Mouse (Mus musculus) forebrain, embryonic 11.5 days (tissue): Measurements from ENCODE around the gene Atp2c2. TPM values are rescaled to one million over a fixed set of nuclear protein-coding genes. Genes with fewer than 3 reads are reported as not detected.

ENCODE experiments used
- ATAC-seq: fragments of 200-750 bp; cut with Nextera tagmentation; replicated peaks from 2 replicates; pipeline ENCODE4 v1.8.0; 2017; ENCODE audit warnings: moderate TSS enrichment; ENCODE audit not compliant: low FRiP score
- DNase-seq: peaks from one replicate; pipeline ENCODE4 v3.0.0-alpha.2; 2017; ENCODE audit warnings: low spot score
- H3K27ac ChIP-seq: fragments of 300-500 bp; sonication (generic); 2 replicates; pipeline ENCODE4 v1.5.1; 2014; ENCODE audit warnings: low read depth, low read length
- H3K27me3 ChIP-seq: fragments of 300-500 bp; sonication (generic); 2 replicates; pipeline ENCODE4 v1.6.1; 2014; ENCODE audit warnings: mild to moderate bottlenecking, low read length, mixed read lengths; ENCODE audit not compliant: control insufficient read depth, insufficient read depth
- H3K36me3 ChIP-seq: fragments of 300-500 bp; sonication (generic); 2 replicates; pipeline ENCODE4 v1.6.1; 2014; ENCODE audit warnings: mild to moderate bottlenecking, low read length, moderate library complexity, mixed read lengths; ENCODE audit not compliant: control insufficient read depth, insufficient read depth
- H3K4me1 ChIP-seq: fragments of 300-500 bp; sonication (generic); replicated peaks from 2 replicates; pipeline ENCODE4 v1.6.1; 2014; ENCODE audit warnings: low read length, mixed read lengths; ENCODE audit not compliant: control insufficient read depth, insufficient read depth
- H3K4me2 ChIP-seq: fragments of 300-500 bp; sonication (generic); 2 replicates; pipeline ENCODE4 v1.6.1; 2014; ENCODE audit warnings: low read depth, mild to moderate bottlenecking, low read length, moderate library complexity, mixed read lengths; ENCODE audit not compliant: severe bottlenecking
- H3K4me3 ChIP-seq: fragments of 300-500 bp; sonication (generic); 2 replicates; pipeline ENCODE4 v1.5.1; 2014; ENCODE audit warnings: low read depth, low read length
- H3K9ac ChIP-seq: fragments of 300-500 bp; sonication (generic); 2 replicates; pipeline ENCODE4 v1.6.1; 2014; ENCODE audit warnings: low read length
- H3K9me3 ChIP-seq: fragments of 300-500 bp; sonication (generic); 2 replicates; pipeline ENCODE4 v1.6.1; 2016; ENCODE audit warnings: low read length, mixed read lengths; ENCODE audit not compliant: control insufficient read depth
- WGBS: fragments of 180-500 bp; shearing (Covaris S2); extraction: QIAGEN DNeasy Blood & Tissue Kit; methylation state at CpG from one replicate; pipeline ENCODE4 v1.1.7; 2014; 5-methylcytosine and 5-hydroxymethylcytosine counted together
- polyA plus RNA-seq: library from polyadenylated mRNA; unstranded; fragments of >200 nt; fragmentation: Nextera tagmentation; extraction: Ambion mirVana; gene quantifications from 2 replicates; pipeline ENCODE4 v1.2.1, GENCODE M21; 2014

The Atp2c2 gene
- polyA plus RNA-seq, 1 experiment from 2014 or later: 1.0 TPM

DNA sequence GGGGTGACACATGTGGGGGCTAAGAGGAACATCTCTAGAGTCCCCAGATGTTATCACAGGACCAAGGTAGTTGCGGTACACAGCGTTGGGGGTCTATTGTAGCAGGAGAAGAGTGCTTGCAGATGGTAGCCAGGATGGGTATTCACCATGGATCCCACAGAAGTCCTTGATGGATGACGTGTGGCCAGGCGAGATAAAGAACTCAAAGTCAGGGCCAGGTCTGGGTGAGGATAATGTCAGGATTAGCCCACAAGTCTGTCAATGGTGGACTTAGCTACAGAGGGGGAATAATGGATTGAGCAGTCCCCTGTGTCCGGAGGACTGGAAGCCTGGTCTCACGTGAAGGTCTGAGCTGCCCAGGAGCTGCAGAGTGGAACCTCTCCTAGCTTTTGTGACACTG is 24.8 kb downstream of the Atp2c2 start:
- ATAC-seq (no peak), DNase-seq (no peak)
- Histone ChIP-seq H3K4me1 (no peaks in the 10 kb centered on the region), H3K27me3 (no peaks in the 10 kb centered on the region), H3K36me3 (no peaks in the 10 kb centered on the region), H3K9me3 (no peaks in the 10 kb centered on the region), H3K4me2 (no peak overlapping the region), H3K27ac (no peak overlapping the region), H3K9ac (no peak overlapping the region), H3K4me3 (no peak overlapping the region)
- 90% methylated on average over 6 of the region's 6 CpGs for WGBS

DNA sequence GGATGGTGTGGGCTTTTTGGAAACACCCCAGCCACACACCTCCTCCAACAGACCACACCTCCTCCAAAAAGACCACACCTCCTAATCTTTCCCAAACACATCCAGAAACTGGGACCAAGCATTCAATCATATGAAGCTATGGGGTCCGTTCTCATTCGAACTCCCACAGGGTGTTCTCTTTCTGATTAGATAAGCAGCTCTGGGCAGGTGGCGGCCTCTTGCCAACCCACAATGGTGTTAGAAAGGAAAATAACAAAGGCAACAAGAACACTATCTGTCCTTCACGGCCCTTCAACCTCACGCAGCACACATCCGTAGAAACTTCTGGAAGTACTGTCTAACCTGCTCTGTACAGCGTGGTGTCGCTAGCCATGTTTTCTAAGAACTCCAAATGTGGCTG is 27.3 kb downstream of the Atp2c2 start:
- no peak for ATAC-seq
- no peaks in the 10 kb centered on the region for H3K27me3 ChIP-seq
- WGBS: 87% methylated on average over 8 of the region's 8 CpGs

DNA sequence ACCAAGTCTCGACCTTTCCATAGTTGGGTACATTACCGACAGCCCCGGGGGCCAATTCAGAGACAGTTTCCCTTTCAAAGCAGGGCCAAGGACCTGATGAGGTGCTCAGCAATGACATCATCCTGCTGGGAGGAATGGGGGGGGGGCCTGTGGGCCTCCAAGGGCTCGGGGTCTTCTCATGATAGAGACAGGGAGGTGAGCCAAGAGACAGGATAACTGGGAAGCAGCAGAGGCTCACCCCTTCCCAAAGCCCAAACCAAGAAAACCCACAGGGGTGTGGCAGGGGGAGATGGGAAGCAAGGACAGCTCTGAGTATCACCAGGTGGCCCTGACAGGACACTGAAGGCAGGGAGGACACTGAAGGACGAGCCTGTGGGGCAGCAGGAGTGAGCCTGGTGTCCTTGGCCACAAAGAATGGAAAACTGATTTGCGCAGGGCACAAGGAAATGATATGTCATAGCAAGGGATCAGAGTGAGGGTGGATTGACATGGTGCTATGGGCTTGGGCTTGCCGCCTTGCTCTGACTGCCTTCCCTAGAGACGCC is 28.6 kb downstream of the Atp2c2 start:
- ATAC-seq: no peak
- 90% methylated on average over 8 of the region's 8 CpGs for WGBS
- no peak overlapping the region for H3K9ac ChIP-seq
- H3K27me3 ChIP-seq: no peaks in the 10 kb centered on the region
- DNase-seq: no peak
- no peak overlapping the region for H3K4me3 ChIP-seq
- no peaks in the 10 kb centered on the region for H3K36me3 ChIP-seq
- H3K27ac ChIP-seq: no peak overlapping the region
- H3K4me2 ChIP-seq: no peak overlapping the region
- H3K4me1 ChIP-seq: no peaks in the 10 kb centered on the region
- no peaks in the 10 kb centered on the region for H3K9me3 ChIP-seq

More for the DNA sequence above, 27.3 kb downstream of the Atp2c2 start:
- H3K9ac ChIP-seq: no peak overlapping the region
- H3K4me3 ChIP-seq: no peak overlapping the region
- H3K4me1 ChIP-seq: no peaks in the 10 kb centered on the region
- no peak overlapping the region for H3K4me2 ChIP-seq
- H3K9me3 ChIP-seq: no peaks in the 10 kb centered on the region
- H3K27ac ChIP-seq: no peak overlapping the region
- no peak for DNase-seq
- H3K36me3 ChIP-seq: no peaks in the 10 kb centered on the region

DNA sequence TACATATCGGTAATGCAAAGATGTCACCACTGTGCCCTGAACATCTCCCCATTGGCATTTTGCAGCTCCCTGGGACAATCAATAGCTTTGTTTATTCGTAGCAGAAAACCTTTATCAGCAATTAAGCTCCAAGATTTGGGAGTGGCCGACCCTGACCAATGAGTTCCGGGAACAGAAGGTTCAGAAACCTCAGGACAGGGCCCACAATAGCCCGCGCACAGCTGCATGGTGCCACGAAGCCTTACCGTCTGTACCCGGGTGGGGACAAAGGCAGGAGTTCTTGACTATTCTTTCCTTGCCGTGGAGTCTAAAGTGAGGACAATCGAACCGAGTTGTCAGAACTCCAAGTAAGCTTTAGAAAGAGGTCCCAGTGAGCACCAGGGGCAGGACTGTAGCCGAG is 32.3 kb downstream of the Atp2c2 start:
- Histone ChIP-seq H3K27me3 (no peaks in the 10 kb centered on the region), H3K9me3 (no peaks in the 10 kb centered on the region), H3K27ac (no peak overlapping the region), H3K4me2 (no peak overlapping the region), H3K36me3 (no peaks in the 10 kb centered on the region), H3K4me1 (no peaks in the 10 kb centered on the region), H3K4me3 (no peak overlapping the region), H3K9ac (no peak overlapping the region)
- no peak for ATAC-seq
- WGBS: 76% methylated on average over 13 of the region's 13 CpGs
- no peak for DNase-seq

DNA sequence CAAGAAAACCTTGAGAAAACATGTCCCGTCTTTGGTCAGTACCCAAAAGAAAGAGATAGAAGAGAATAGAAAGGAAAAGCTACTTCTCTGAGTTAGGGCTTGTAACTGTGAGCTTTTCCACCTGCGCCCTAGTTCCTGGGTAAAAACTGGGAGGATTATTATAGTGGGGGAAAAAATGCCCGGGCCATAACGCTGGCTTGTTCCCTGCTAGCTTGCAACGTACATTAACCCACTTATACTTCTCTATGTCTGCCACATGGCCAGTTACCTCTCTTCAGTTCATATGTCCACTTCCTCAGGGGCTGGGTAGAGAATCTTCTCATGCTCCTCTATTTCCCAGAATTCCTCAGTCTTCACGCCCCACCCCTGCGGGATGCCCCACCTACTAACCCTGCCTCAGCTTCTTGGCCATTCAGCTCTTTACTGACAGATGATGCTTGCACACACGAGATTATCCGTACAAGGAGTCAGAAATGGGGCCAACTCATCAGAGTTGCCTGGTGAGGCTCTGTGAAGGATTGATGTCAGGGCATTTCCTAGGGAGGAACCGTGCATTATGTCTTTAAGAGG is 36.6 kb downstream of the Atp2c2 start:
- H3K4me3 ChIP-seq: no peak overlapping the region
- no peak for ATAC-seq
- H3K36me3 ChIP-seq: no peaks in the 10 kb centered on the region
- no peak for DNase-seq
- H3K27me3 ChIP-seq: no peaks in the 10 kb centered on the region
- H3K27ac ChIP-seq: no peak overlapping the region
- WGBS: 91% methylated on average over 10 of the region's 10 CpGs
- H3K4me1 ChIP-seq: no peaks in the 10 kb centered on the region
- no peak overlapping the region for H3K4me2 ChIP-seq
- H3K9ac ChIP-seq: no peak overlapping the region
- no peaks in the 10 kb centered on the region for H3K9me3 ChIP-seq

DNA sequence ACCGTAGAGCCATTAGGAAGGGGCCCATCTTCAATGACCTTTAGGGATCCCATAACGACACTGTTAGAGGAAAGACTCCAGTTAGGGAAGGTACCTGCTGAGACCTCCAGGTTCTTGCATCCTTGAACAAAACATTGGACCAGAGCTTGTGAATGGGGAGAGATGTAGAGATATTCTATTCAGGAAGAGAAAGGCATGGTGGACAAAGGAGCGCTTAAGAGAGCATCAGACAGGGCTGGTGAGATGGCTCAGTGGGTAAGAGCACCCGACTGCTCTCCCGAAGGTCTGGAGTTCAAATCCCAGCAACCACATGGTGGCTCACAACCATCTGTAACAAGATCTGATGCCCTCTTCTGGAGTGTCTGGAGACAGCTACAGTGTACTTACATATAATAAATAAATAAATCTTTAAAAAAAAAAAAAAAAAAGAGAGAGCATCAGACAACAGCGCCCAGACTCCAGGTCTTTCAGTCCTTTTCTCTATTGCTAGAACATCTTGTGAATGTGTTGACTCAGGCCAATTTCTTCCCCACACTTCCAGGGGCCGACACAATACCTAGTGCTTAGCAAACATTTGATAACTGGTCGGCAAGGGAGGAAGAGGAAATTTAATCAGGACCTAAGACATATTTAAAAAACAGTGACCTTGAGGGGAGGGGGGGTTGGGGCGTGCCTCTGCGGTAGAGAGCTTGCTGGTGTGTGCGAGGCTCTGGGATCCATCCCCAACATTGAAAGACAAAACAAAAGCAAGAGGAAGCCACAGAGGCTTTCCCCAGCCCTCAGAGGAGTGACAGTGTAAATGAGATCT is 37.5 kb downstream of the Atp2c2 start:
- Histone ChIP-seq H3K9ac (no peak overlapping the region), H3K27me3 (no peaks in the 10 kb centered on the region), H3K4me3 (no peak overlapping the region), H3K9me3 (no peaks in the 10 kb centered on the region), H3K4me1 (no peaks in the 10 kb centered on the region), H3K27ac (no peak overlapping the region), H3K4me2 (no peak overlapping the region), H3K36me3 (no peaks in the 10 kb centered on the region)
- WGBS: 82% methylated on average over 11 of the region's 11 CpGs
- DNase-seq (no peak), ATAC-seq (no peak)

DNA sequence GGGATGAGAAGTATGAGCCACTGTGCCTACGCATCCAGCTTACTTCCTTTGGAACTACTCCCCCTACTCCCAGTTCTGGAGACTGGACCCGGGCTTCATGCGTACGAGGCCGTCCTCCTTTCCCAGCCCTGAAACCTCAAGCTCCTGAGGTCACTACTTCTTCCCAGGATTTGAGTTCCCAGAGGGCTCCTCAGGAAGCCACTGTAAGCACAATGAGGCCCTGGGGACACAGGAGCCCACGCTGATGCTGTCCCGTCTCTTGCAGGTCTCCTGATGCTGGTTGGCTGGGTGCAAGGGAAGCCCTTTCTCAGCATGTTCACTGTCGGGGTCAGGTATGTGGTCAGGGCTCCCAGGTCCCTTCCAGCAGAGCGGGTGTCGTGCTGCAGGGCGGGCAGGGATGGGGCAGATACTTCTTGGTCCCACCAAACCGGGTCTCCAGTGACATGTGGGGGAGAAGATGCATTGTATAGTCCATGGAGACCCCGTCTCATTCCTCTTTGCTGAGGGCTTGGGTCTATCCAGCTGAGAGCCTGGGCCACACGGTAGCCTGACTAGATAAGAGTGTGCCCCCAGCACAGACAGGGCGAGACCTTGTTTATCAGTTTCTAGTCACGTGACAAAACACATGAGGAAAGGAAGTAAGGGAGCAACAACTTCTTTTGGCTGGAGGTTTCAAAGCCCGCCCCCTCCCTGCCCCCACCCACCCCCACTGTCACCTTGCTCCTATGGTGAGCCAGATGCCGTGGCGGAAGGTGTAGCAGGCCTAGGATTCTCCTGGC is 38.5 kb downstream of the Atp2c2 start:
- no peak for ATAC-seq
- Histone ChIP-seq H3K4me3 (no peak overlapping the region), H3K4me2 (no peak overlapping the region), H3K27ac (no peak overlapping the region), H3K36me3 (no peaks in the 10 kb centered on the region), H3K9ac (no peak overlapping the region), H3K4me1 (no peaks in the 10 kb centered on the region), H3K9me3 (no peaks in the 10 kb centered on the region), H3K27me3 (no peaks in the 10 kb centered on the region)
- no peak for DNase-seq
- WGBS: 81% methylated on average over 19 of the region's 19 CpGs

DNA sequence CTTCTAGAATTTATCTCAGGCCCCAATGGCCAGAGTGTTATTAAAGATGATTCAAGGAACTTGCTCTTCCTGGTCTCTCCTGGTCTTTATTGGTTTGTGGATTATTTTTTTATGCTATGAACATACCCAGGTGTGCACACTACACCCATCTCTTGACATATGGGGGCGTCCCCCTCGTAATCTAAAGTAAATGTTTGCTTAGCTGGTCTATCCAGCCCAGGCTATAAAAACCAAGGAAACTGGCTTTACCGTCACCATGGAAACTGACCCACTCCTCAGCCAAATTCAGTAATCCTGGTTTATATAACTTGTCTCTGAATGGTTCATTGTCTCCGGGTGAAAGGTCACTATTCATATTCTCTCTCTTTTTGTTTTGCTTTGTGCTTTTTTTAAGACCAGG is 40.8 kb downstream of the Atp2c2 start:
- Histone ChIP-seq H3K27me3 (no peaks in the 10 kb centered on the region), H3K4me2 (no peak overlapping the region), H3K4me1 (no peaks in the 10 kb centered on the region), H3K36me3 (no peaks in the 10 kb centered on the region), H3K9me3 (no peaks in the 10 kb centered on the region), H3K9ac (no peak overlapping the region), H3K4me3 (no peak overlapping the region), H3K27ac (no peak overlapping the region)
- DNase-seq: no peak
- ATAC-seq: no peak
- 76% methylated on average over 4 of the region's 4 CpGs for WGBS
